Mouse (Mus musculus): Measurements from ENCODE around the gene Nup153.
A peak's percentile ranks its signal among the peaks of the same experiment; 100 is the strongest.

Gene Nup153

DNA sequence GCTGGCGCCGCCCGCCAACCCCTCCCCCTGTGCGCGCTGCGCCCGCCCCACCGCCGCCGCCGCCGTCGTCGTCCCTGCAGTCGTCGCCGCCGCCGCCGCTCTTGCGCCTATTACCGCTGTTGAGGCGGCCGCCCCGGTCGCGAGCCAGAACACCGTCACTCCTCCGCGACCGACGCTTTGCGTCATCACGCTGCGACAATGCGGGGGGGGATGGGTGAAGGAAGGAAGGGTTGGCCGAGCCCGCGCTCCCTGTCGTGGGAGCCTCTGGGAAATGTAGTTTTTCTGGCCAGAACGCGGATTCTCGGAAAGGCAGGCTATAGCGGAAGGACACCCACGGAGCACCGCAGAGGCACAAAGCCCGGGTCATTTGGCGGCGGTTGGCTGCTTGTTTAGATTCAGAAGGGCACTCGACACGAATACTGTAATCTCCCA, at the start of gene Nup153:
TSS of gene Nup153 (minus strand) at position 104 of the 432 bp plus-strand sequence.
- DNase-seq (ENCODE audit: low spot score in 2 of 2): peak; percentile 97 to 100

DNA sequence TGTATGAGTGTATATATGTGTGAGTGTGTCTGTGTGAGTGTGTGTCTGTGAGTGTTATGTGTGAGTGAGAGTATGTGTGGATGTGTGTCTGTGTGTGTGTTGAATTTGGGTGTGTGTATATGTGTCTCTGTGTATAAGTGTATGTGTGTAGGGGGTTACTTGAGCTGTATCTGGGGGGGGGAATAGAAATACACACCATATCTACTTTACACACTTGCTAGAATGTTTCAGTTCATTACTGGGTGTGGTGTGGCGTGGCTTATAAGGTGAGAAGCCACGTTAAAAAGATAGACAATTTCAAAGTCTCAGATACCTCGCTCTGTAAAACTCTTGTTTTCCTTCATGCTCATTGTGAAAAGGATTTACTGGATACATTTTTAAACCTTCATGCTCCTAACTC, 49.7 kb upstream of the Nup153 start:
- no peak for DNase-seq (ENCODE audit: low spot score in 2 of 2)

DNA sequence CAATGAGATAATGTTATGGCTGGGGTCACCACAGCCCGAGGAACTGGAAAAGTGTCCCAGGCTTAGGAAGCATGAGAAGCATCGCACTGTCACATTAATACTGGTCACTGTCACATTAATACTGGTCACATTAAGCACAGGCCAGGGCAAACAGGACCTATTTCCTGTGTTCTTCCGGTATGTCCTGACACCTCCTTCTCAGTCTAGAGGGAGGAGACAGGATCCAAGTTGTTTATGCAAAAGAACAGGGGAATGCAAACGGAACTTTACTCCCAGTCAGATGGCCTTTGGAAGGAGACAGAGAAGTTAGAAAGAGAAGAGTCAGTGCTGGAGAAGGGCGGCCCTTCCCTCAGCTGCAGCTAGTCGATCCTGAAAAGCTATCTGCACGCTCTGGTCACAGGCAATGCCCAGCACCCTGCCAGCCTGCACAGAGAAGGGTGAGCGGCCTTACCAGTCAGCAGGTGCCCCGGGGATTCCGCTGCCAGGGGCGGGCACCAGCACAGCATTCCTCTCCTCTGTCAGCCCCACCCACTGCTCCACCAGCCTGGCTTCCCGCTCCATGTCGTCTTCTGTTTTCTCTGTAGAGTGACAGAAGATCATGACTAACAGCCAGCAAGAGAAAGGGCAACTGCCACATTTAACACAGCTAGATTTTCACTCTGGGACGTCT, 49.0 kb upstream of the Nup153 start:
- no peak for DNase-seq (ENCODE audit: low spot score in 2 of 2)

DNA sequence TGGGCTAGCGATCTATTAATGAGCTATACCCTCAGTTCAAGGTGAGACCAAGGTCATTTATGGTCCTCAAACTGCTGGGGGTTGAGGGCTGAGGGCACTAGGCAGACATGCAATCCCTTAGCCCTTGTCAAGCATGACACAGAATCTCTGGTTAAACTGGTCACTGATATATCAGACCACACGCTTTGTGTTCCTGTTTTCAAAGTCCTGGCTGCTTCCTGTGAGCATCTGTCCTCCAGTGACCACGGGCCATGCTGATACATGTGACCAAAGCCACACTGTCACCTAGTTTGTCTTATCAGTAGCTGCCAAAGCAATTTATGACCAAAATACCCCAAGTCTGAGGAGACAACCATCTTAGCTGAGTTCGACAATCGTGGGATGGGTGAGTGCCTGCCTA, 47.3 kb upstream of the Nup153 start:
- DNase-seq (ENCODE audit: low spot score in 2 of 2): no peak

DNA sequence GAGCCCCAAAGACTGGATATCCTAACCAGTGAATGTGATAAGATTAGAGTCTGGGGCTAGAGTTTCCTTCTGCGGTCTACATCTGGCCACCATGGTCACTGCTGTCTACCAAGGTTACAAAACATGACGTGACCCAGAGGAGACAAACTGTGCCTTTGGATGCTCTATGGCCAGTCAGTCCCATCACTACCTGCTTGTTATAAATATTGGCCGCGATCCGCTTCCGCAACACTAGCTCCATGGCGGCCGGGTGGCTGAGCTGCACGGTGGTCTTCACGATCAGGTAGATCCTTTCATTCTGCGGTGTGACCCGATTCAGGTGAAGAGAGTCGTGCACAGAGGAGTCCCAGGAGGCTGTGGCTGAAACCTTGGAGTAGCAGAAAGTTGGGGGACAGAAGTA, 44.8 kb upstream of the Nup153 start:
- no peak for DNase-seq (ENCODE audit: low spot score in 2 of 2)

DNA sequence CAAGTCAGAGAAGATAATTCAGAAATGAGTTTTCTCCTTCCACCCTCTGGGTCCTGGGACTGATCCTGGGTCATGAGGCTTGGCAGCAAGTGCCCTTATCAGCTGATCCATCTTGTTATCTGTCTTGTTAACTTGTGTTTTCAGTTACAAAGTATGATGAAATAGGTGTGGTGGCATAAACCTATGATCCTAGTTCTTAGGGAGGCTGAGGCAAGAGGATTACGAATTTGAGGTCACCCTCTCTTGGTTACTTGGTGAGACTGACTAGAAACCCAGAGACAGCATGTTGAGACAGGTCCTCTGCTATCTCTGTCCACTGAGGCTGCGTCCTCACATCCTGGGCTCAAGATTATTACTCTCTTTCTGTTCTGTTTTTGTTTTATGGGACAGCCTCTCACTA, 37.6 kb upstream of the Nup153 start:
- DNase-seq (ENCODE audit: low spot score in 2 of 2): no peak

DNA sequence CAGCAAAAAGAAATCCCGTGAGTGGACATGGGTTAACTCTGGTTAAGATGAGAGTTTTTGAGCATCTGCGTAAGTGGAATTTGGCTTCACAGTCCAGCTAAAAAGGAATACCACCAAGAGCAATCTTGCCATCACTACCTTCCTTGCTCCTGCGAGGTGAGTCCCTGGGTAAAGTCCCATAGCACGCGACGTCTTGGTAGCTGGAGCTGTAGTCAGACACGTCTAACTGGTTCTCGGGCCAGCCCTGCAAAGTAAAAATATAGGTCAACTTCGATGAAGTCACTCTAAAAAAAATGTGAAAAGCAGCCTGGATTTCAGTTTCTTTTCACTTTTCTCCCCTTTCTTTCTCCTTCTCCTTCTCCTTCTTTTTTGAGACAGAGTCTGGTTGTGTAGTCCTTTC, 35.5 kb upstream of the Nup153 start:
- DNase-seq (ENCODE audit: low spot score in 2 of 2): no peak

DNA sequence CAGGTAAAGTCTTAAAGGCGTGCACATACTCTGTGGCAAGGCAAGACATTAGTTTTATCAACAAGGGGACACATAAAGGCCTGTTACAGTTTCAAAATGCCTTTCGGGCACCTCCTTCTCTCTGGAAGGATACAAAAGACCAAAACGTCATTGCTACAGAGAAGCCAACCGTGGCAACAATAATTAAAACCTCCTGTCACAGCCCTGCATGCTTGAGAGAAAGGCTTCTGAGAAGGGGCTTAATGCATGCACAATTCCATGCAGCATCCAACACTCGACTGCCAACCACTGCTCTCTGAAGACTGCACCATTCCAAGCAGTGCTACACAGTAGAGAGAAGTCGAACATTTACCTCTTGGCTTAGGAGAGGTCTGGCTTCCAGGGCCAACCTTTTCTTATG, 33.2 kb upstream of the Nup153 start:
- no peak for DNase-seq (ENCODE audit: low spot score in 2 of 2)

DNA sequence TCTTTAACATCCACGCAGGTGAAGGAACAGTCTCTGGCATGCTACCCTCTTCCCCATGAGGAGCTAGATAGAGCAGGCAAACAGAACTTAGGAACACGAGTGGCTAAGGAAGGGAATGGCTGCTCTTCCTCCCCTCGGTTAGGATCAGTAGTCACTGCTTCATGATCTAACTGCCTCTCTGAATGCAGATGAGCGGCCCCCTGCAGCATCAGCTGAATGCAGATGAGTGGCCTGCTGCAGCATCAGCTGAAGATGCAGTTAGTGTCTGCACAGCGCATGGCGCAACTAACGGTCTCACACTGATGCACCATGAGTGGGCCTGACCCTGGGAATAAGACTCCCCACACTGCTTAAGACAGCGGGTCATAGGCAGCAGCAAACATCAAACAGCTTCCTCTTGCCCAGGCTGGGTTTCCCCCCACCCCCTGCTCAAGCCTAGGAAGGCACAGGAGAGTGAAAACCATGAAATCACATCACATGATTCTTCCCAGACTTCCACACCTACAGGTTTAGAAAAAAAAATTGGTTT, 31.6 kb upstream of the Nup153 start:
- DNase-seq (ENCODE audit: low spot score in 2 of 2): no peak

DNA sequence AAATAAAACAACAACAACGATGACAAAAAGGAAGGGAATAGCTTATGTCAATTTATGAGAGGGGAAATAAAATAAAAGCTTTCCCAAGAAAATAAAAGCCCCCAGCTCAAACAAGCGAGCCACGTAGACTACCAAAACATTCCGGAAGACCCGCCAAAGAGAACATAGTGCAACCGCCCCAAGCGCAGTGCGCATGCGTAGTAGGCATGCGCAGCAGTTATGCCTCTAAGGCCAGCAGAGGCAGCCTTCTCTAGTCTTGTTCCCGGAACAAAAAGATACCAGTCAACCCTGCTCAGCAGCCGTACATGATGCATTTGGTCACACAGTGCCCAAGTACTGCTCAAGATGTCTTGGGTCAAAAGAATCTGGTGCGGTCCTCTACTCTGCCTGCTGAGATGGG, 30.9 kb upstream of the Nup153 start:
- no peak for DNase-seq (ENCODE audit: low spot score in 2 of 2)

DNA sequence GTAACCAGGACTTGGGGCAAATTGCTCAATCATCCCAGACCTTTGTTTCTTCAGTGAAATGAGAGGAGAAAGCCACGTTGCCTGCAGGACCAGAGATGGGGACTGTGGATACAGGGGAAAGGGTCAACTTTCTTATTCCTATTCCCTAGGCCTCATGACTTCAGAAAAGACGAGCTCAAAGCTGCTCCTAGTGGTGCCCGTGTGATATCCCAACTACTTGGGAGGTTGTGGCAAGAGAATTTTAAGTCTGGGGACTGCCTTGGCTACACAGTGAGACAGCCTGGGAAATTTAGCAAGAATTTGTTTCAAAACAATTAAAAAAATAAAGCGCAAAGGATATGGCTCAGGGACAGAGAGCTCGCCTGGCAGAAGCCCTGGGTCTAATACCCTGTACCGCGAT, 30.2 kb upstream of the Nup153 start:
- DNase-seq (ENCODE audit: low spot score in 2 of 2): no peak

DNA sequence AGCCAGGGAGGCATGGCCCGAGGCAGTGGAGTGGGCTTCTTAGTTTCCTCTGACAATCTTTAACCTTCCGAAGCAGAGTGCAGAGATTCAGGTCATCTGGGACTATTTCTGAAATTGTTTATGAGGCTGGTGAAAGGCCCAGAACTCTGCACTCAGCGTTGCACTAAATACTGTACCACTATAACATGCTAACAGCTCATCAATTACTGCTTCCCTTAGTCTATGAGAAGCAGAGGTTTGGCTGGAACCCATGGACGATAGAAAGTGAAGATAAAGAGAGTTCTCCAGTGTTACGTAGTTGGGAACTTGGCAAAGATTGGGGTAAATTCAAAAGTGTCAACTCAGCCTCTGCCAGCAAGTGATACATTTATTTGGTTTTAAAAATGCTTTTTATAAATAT, 25.6 kb upstream of the Nup153 start:
- DNase-seq (ENCODE audit: low spot score in 2 of 2): no peak

DNA sequence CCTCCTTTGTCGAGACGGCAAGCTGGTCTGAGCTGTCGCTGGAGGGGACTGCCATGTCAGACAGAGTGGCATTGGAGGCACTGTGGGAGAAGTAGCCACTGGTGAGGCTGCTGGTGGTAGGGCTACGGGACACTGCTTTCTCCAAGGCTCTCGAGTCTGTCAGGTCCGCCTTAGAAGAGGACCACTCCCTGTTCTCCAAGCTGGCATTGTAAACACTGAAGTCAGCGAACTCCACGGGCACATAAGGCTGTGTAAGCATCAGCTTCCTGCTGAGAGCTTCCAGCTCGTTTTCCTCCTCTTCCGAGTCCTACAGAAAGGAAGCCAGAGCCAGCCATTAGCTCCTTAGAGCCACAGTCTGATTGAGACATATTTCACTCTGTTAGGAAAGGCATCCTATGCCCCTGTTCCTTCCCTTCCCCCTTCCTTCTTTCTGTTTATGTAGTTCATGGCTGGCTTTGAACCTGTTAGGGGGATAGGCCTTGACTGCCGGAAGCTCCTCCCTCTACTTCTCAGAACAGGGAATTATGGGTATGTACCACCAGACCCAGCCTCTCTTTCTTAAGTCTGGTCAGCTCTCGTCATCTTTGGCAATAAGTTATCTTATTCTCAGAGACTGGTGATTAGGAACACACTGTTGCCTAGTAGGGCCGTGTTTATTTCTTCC, 25.0 kb upstream of the Nup153 start:
- DNase-seq (ENCODE audit: low spot score in 2 of 2): no peak

DNA sequence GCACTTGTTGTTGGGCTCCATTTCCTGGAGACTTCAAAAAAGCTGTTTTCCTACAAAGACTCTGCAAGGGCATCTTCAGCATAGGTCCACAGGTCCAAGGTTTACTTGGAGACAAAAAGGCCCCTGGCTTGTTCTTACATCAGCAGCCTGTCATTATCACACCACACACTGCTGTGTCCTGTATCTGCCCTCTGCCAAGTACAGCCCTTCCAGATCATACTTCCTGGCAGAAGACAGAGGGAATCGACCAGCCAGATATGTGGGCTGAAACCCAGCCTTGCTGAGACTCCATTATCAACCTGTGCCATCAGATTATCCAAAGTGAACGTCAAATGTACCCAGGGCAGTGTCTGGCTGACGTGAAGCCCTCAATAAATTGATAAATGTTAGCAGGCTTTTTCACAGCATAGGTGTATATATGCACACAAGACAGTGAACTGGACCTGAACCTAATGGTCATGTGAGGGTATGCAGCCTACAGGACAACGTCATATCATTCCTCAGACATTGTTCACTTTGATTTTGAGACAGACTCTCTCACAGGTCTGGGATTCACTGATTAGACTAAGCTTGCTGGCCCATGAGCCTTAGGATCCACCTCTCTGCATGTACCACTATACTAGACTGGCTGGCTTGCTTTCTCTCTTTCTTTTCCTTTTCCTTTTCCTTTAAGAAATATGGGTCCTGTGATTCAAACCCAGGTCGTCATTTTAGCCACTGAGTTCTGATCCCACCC, 20.6 kb upstream of the Nup153 start:
- DNase-seq (ENCODE audit: low spot score in 2 of 2): no peak

DNA sequence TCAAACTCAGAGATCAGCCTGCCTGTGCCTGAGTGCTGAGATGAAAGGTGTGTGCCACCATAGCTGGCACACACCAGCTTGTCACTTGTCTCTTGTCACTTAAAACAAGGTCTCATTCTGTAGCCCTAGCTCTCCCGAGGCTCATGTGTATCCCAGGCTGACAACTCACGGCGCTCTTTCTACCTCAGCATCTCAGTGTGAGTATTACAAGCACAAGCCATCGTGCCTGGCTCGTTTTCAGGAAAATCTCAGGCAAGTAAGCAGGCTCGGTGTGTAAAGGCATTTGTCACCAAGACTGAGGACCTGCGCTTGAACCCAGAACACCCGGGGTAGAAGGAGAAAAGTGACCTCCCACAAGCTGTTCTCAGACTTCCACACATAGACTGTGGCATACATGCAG, 16.1 kb upstream of the Nup153 start:
- no peak for DNase-seq (ENCODE audit: low spot score in 2 of 2)

DNA sequence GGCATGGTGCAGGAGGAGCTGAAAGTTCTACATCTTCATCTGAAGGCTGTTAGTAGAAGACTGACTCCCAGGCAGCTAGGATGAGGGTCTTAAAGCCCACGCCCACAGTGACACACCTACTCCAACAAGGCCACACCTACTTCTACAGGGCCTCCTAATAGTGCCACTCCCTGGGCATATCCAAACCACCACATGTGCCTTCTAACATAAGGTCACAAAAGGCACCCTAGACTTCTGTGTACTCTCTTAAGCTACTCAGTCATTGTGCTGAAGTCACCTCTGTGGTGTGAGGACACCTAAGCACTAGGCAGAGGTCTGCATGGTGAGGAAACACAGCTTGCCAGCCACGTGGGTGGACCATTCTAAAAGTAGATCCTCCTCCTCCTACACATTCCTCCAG, 14.6 kb upstream of the Nup153 start:
- DNase-seq (ENCODE audit: low spot score in 2 of 2): no peak

DNA sequence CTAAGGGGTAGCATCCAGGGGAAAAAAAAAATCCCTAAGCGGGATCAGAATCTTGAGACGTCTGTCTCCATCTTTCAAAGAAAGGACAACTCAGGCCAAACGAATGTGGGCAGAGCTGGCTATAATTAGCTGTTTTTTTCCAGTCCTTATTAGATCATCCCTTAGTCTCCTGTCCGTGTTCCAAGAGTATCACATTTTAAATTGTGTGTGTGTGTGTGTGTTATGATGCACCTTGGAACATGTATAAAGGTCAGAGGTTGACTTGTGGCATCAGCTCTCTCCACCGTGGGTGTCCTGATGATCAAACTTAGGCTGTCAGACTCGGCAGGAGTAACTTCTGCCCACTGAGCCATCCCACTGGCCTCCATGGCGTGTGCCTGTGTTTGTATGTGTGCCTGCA, 11.7 kb upstream of the Nup153 start:
- DNase-seq (ENCODE audit: low spot score in 2 of 2): no peak

DNA sequence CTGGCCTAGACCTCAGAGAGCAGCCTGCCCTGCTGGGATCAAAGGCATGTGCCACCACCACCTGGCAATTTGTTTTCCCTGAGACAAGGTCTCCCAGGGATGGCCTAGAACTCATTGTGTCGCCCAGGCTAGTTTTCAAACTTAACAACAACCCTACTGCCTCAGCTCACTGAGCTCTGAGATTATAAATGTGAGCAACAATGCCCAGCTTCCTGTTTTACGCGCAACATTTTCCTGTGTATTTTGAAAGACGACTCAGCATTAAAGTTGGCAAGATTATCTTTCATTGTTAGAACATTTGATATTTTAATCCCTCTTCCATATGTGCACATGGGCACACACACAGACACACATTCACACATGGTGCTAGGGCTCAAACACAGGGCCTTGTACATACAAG, 9.7 kb upstream of the Nup153 start:
- DNase-seq (ENCODE audit: low spot score in 2 of 2): no peak

DNA sequence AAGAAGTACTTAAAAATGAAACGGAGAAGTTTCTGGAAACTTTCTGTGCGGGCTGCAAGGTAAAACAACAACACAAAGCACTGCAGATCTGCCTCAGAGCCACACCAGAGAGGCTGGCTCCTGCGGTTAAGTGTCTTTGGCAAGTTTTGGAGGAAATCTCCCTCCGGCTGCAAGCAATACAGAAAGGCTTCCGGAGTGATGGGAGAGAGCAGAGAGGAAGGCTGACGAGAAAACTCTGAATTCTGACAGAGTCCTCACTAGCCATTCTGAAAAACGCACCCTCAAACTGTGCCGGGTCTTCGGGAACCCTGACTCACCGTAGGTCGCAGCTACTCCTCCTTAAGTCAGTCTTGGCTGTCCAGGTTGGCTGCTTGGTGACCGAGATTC, 8.7 kb upstream of the Nup153 start:
- no peak for DNase-seq (ENCODE audit: low spot score in 2 of 2)

DNA sequence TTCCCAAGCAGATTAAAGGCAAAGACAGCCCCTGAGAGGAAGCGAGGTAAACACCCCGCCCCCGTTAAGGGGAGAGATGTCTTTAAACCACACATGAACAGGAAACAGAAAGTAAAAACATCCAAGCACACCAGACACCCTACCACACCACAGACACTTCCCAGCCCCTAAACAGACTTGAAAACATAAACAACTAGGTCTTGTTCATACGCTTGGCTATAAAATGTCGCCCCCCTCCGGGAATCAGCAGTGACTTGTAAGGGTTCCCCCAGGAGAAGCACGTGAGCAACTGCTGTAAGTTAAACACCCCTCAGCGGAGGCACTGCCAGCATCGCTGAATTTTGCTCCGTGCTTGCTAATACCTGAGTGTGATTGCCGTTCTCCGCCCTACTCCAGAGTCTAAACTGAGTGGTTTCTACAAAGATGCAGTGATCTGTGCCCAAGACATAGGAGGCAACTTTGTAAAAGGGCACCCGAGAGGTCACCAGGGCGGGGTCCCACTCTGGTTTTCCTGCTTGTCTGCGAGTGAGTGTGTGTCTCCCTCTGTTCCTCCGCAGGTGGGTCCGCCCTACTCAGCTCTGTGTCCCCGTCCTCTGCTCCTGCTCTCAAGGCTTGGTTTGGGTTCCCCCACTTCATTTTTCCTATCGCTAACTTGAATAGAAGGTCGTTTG, 8.2 kb upstream of the Nup153 start:
- DNase-seq (ENCODE audit: low spot score in 2 of 2): peak in 1 of 2 experiments; percentile 16

DNA sequence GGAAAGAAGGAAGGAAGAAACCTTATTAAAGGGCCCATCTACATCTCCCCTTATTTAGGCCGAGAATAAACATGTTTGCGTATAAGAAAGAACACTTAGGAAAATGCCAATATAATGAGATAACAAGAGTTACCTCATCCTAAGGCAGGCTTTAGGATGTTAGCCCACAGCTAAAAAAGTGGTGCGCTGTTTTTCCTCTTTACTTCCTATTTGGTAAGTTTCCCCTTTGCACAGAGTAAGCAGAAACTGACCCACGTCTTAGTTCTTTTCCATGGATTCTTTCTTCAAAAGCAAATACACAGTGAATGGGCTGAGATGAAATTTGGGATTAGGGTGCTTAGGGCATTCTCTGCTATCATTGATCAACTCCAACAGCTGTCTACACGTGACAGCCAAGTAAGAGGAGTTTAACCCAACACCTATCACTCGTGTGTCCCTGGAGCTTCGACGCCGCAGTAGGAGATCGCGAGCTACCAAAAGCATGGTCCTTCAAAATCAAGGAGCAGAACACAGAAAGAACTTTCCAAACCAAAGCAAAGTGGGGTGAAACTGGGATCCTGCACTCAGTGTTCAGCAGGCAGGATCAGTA, 7.6 kb upstream of the Nup153 start:
- DNase-seq (ENCODE audit: low spot score in 2 of 2): no peak

DNA sequence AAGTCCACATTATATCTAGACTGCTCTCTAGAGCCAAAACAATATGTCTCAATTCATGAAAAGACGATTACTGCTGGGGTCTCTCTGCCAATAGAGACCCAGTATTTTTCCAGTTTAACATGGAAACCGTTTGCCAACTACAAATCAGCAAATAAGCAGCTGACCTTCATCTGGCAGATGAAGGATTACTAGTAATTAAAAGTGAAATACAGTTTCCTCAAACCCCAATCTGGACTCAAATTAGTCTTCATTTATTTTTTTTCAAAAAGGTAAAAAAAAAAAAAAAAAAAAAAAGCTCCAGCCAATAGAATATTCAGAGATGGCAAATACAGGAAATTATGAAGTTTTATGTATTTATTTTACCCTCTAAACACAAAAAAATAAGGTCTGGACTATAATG, 2.3 kb upstream of the Nup153 start:
- DNase-seq (ENCODE audit: low spot score in 2 of 2): no peak
